Mouse (Mus musculus): Measurements from ENCODE around the gene Vmp1.

The Vmp1 gene

DNA sequence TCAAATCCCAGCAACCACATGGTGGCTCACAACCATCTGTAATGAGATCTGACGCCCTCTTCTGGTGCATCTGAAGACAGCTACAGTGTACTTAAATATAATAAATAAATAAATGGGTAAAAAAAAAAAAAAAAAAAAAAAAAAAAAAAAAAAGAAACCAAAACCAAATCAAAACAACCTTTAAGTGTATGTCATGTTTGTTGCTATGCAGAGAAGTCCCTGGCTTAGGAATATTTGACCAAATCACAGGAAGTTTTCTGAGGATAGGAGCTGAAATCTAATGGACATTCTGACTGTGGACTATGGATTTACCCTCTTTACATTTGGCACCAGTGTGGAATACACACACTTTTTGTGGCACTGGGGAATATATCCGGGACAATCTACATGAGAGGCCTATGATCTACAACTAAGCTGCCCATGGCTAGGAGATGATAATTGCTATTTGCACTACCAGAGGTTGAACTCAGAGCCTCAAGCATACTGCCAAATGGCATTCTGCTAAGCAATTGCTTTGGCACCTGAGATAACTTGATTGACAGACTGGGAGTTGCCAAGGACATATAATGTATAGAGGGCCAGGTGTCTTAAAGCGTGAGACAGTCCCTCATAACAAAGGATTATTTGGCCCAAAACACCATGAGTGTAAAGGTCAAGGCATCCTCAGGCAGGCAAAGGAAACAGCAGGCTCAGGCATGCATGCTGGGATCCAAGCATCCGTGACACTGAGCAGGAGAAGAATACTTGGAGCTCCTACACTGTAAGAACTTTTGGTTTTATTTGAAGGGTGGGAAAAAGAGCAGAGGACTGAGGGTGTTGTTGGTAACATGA, 84.0 kb downstream of the Vmp1 start:
- no peak for DNase-seq

DNA sequence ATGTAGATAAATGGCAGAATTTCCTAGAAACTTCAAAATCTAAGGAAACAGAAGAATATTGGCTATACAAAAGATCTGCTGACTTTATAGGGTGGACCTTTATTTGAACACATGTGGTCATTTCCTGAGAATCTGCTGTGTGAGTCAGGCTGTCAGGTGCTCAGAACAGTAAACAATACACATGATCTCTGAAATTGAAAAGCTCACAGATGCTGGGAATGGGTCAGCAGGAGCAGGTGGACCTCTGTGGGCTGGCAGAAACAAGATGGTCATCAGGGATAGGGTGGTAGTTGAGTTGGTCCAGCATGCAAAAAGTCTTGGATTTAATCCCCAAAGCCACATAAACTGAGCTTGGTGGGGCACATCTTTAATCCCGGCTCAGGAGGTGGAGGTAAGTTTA, 85.1 kb downstream of the Vmp1 start:
- no peak for DNase-seq

DNA sequence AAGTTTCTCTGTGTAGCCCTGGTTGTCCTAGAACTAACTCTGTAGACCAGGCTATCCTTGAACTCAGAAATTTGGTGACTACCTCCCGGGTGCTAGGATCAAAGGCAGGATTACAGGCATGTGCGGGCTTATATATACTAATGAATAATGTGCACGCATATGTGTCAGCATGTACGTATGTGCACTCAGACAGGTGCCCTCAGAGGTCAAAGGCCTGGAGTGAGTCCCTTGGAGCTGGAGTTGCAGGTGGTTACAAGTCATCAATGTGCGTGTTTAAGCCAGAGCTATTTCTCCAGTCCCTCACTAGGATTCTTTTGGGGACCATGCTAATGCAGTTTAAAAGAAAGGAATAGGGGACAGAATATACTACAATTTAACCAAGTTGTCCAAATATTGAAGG, 85.5 kb downstream of the Vmp1 start:
- DNase-seq, result no peak

DNA sequence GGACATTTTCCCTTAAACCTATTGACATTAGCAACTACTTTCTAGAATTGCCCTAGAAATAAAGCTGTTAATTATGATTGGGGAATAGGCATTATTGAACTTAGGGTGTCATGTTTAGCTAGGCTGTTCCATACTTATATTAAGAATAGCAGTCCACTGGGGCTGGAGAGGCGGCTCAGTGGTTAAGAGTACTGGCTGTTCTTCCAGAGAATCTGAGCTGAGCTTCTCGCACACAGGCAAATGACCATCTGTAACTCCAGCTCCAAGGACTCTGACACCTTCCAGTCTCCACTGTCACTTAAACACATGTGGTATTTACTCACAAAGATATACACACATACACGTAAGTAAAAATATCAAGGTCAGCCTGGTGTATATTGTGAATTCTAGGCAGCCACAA, 86.7 kb downstream of the Vmp1 start:
- DNase-seq, result no peak

DNA sequence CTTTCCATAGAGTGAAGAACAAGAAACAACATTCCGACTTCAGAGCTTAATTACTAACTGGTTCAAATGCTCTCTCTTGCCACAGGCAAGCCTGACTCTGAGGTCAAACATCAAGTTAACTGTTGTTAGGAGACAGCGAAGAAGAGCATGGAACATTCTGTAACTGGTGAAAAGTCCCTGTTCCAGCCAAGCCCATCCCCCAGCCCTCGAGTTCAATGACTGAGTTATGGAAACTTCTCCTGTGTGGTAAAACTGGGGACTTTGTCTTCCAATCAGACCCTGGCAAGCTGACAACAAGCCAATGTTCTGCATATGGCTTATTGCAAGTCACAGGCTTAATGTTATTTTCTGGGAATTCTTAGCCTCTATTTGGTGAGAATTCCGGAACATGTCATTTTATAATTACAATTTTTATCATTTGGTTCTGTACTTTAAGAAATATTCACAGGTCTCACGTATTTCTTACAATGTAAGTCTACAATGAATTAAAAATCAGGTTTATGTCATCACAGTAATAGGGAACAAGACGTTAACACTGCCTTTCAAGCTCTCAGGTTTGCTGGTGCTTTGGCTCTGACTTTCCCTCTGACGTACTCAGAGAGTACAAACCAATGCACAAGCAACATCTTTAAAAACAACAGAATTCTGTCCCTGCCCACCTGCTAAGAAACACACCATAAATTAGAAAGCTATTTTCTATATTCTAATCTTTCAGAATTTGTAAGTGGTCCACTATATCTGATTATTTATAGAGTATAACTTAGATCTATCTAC, 87.3 kb downstream of the Vmp1 start:
- peak; percentile 71 to 83 for DNase-seq

DNA sequence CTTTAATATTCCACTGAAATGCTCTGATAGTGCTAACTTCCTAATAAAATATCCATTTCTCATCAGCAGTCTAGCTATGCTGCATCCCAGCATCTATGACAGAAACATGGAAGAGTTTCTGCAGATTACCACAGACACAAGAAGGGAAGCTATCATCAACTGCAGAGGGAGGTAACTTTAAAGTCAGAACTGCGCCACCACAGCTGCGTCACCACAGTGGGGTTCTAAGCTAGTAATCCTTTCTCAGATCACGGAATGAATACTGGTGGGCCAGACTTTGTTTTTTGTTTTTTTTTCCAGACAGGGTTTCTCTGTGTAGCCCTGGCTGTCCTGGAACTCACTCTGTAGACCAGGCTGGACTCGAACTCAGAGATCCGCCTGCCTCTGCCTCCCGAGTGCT, 88.3 kb downstream of the Vmp1 start:
- no peak for DNase-seq

DNA sequence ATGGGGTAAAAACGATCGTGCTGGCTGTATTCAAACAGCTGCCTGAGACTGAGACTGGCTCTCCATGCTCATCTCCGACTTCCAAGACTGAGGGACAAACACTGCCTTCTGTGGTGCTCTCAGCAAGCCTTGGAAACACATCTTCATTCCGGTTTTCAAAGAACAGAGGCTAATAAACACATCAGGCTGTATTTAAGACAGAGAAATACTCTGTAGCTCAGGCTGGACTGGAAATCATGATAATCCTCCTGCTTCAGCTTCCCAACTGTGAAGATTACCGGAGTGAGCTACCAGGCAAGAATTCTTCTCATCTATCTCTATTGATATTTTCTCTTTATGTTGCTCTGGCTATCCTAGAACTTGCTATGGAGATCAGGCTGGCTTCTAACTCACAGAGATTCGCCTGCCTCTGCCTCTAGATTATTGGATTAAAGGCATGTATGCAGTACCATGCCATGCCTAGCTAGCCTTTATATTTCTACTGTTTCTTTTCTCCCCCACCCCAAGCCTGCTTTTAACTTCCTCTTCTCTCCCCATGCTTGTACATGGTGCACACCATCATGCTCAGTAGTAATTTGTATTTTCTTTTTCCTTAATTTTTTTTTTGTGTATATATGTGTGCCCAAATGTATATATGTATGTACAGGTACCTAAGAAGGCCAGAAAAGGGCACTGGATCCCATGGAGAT, 89.3 kb downstream of the Vmp1 start:
- no peak for DNase-seq

DNA sequence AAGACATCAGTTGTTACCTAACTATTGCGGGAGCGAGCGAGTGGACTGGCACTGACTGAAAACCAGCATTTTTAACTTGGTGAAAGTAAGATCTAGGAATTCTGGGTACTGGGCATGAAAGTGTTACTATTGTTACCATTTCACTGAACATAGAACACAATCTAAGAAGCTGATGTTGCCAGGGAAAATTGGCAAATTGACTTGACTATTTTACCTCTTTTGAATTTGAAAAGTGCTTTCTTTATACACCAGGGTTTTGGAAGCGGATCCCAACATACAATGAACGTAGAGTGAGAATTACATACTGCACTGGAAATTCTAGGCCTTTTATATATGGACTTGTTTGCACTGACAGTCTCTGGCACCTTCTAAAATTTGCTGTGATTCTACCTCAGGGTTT, 90.2 kb downstream of the Vmp1 start:
- DNase-seq, result no peak

DNA sequence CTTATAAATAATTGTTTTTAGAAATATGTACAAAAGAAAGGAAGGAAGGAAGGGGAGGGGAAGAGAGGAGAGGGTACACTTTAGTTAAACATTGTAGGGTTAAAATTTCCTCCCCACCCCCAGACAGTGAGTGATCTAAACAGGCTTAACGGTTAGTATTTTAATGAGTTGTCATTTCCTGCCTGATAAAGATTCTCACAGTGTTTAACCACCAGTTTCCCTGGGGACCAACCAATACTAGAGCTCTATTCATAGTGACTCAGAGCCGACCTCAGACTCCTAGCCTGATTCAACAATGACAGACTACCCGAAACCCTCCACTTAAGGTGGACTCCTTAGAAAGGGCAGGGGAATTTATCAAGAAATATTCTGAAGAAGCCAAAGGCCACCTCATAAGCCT, 90.6 kb downstream of the Vmp1 start:
- no peak for DNase-seq

DNA sequence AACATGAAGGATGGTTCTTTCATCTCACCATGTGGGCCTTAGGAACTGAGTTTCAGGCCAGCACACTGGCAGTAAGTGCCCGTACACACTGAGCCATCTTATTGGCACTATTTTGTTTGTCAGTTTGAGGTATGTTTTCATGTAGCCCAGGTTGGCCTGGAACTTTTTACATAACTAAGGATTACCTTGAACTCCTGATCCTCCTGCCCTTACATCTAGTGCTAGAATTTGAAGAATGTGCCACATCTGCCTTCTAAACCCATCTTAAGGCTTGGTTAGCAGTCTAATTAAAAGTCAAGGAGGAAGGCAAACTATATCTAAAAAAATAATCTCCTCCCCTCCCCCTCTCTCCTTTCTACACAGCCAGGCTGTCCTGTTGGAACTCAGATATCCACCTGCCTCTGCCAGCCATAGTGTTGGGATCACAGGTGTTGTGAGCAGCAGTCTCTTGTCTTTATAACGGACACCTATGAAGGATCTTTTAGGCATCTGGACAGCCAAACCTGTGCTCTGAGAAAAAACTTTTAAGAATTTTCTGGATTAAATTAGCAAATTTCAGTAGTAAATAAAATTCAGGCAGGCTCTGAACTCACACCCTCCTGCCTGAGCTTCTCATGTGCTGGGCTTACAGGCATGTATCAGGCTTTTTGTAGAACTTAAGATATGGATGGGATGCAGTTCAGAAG, 91.6 kb downstream of the Vmp1 start:
- DNase-seq, result no peak

DNA sequence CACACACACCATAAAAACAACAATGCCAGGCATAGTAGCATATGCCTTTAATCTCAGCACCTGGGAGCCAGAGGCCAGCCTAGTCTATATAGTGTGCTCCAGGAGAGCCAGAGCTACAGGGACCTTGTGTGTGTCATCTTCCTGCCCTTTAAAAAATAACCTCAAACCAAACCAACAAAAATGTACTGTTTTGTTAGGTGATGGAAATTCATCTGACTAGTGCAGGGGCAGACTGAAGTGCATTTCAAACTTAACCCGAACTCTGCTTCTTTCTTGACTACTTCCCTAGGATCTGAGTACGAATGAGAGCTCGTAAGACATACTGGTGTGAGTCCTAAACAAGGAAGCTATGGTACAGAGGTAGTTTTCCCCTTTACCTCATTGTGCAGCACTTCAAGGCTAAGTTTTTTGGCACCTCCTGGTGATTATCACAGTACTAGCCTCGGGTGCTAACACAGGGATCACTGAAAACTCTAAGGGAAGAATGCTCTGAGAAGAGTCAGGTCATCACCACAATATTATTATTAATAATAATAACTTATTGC, 92.3 kb downstream of the Vmp1 start:
- DNase-seq, result no peak

DNA sequence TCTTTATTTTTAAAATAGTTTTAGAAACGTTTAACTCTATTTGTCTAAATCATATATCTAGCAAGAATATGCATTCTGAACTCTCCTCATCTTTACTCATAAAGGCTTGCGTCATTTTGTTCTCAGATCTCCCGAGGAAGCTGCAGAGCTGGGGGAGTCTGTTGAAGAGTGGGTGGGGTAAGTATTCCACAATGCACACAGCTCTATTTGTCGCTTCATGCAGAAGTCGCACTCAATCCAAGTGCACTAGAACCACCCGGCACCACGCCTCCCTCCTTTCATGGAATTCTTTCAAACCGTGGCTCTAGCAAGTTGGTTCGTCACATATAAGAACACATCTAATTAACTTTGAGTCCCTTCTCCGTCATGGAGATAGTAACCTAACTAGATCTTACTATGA, 93.1 kb downstream of the Vmp1 start:
- peak in 1 of 2 experiments; percentile 57 for DNase-seq

DNA sequence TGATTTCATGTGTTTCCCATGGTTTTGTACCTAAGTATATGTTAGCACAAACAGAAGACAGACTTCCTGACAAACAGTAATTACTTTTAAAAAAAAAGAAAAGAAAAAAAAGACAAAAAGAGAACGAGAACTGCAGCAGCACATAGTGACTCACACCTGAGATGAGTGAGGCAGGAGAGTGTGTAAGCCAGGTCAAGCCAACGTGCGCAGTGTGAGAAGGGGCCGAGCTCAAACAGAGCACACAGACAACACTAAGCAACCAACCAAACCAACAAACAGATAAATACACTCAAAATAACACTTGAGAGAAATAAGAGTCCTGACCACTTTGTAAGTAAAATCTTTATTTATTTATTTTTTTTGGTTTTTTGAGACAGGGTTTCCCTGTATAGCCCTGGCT, 93.6 kb downstream of the Vmp1 start:
- DNase-seq, result no peak

DNA sequence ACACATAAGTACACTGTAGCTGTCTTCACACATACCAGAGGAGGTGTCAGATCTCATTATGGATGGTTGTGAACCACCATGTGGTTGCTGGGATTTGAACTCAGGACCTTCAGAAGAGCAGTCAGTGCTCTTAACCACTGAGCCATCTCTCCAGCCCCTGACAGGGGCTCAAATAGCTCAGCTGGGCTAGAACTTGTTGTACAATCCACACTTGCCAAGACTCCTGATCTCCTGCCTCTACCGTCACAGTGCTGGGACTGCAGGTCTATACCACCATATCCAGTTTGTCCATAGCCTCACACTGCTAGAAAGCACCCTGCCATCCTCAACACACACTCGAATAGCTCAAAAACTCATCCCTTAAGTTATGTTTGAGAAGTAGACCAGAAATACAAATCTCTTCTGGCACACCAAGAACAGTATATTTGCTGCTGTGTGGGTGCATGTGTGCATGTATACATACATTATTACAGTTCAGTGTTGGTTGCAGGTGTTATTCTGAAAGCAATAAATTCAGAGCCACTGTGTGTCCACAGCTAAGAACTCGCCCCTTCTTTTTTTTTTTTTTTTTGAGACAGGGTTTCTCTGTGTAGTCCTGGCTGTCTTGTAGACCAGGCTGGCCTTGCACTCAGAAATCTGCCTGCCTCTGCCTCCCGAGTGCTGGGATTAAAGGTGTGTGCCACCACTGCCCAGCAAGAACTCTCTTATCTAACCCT, 94.9 kb downstream of the Vmp1 start:
- DNase-seq, result no peak

DNA sequence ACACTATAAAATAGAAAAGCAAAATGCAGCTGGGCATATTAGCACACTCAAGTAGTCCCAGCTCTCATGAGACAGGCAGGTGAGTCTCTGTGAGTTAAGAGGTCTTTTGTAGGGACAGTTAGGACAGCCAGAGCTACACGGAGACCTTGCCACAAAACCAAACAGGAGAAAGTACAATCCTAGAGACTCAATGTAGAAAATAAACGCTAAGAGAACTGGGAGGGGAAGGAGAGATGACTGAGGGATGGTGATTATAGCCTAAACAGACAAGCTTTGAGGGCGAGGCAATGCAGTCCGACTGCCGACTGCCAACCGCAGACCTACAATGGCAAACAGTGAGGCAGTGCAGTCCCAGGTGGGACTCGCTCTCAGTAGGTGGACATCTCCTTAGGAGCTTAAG, 95.8 kb downstream of the Vmp1 start:
- DNase-seq, result no peak

DNA sequence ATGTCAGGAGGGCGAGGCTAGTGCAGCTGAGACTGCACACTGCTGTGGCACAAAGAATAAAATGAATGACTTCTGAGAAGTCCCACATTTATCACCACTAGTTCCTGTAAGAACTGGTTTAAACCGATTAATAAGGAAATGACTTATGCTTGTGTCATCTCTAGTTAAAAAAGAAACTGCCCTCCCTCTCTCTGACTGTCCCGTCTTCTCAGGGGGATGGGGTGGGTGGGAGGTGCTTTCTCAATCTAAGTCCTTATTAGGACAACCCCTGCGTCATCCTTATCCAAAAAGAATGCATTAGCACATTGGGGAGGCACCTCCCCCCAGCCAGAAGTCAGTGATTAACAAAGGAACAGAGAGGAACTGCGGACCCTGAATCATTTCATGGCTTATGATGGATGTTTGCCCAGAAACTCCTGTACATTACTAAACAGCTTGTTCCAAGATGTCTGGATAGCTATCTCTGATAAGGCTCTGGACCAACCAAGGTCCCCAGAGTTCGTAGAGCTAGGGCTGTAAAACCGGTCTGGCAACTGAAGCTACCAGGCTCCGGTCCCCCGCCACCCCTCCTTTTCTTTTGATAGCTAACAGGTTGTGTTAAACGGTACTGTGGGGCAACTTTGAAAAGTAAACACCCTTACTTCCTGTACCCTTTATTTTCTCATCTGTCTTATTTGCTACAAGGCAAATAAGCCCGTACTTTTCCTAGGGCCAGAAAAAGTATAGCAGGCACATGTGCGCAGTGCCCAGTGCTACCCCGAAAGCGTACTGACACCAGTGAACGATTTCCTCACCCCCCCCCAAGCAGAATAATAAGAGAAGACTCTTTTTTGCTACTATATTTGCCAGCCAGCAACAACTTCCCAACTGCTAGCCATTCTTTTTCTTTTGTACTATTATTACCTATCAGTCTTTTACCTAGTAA, 96.5 kb downstream of the Vmp1 start:
- peak; percentile 82 to 85 for DNase-seq

DNA sequence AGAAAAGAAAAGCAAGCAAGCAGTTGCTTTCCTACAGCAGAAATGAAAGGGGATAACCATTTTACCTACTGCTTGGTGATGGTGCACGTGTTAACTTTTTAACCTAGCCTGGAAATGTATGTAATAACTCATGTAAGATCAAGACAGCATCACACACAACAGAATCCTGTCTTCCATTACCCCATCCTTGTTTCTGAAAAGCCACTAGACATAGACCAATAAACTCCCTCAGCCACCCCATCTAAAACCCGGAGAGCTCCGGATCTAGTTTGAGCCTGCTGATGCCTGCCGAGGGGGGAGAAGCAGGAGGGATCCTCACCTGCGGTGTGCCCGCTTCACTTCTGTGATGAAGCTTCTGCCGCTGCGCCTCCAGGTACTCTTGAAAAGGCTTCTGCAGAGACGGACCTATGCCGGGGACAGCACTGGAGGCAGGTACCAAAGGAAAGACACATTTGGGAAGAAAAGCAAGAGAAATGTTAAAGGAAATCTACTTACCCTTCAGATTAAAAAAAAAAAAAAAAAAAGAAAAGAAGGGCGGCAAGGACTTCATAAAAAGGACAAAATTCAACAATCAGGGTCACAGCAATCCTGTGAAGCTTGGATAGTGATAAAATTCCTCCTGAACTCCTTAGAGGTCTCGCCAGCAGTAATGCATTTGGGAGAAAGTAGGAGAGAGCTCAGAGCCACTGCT, 97.3 kb downstream of the Vmp1 start:
- peak in 1 of 2 experiments; percentile 58 for DNase-seq

DNA sequence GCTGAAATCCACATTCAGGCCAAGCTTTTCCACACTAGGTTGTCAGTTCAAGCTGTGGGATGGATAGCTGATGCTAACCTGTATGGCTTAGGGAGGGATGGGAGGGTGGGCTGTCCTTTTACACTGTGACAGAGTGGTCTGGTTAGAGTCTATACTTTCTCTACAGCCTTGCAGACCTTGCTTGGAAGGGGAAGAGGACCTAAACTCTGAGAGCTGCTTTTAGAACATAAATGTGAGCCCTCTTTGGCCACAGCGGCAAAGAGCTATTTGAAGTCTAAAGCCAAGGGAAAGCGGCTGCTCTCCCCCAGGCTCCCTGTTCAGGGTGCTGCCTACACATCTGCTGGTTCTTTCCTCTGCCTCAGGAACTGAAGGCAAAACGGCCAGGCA, 98.0 kb downstream of the Vmp1 start:
- DNase-seq, result no peak

DNA sequence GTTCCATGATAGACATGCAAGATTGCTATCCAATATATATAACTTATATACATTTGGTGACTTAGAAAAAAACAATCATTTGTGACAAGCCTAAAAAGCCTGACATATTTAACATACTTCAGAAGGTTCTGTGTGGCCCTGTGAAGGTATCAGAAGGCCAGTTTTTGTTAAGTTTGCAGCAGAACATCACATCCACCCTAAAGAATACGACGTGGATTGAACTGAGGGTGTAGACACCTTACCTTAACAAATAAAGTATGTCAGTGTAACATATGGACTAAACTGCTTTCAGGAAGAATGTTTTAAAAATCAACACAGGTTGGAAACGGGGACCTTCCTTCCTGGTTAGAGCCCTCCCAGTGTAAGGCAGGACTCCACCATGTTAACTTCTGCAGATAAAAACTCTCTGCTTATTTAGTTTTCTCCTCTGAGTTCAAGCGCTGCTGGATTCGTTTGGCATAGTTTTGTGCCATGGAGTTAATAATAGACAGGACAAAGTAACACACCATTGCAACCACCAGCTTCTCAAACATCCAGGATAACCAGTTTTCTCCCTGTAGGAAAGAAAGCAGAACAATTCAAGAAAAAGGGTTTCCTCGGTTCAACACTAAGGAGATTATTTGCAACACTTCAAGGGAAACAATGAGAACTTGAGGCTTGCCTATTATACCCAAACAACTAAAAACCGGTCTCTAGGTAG, 98.6 kb downstream of the Vmp1 start:
- DNase-seq, result no peak

All from lung, postnatal 4 days (tissue).